In genomic region chr4:53196058-53196771, GRCm38 (mm10) we compare ENCODE assay signal across 8 mouse cellular contexts. TPM values are rescaled to one million over a fixed set of nuclear protein-coding genes. Genes with fewer than 3 reads are reported as not detected.
DNase-seq lines count a peak whose midpoint lies in the region; ATAC-seq and TF ChIP-seq lines count a peak whose summit lies in the region.

No protein-coding gene starts in this region.

- WGBS in forebrain, embryonic 13.5 days: 13% methylated on average over 24 of the region's 24 CpGs
- 12% methylated on average over 24 of the region's 24 CpGs for WGBS in heart, postnatal 0 days
- 19% methylated on average over 24 of the region's 24 CpGs for WGBS in liver, embryonic 14.5 days (ENCODE audit: insufficient replicate concordance)
- WGBS in stomach, embryonic 15.5 days: 14% methylated on average over 24 of the region's 24 CpGs

- H3K4me1 ChIP-seq in E14TG2a.4 (replicated peaks; ENCODE audit: low read depth, low read length): peaks cover 23% of the 10 kb centered on the region
- H3K4me1 ChIP-seq in forebrain, embryonic 13.5 days: peaks cover 12% of the 10 kb centered on the region
- peaks cover 11% of the 10 kb centered on the region; the same call in 1 of the 2 replicates for H3K4me1 ChIP-seq in heart, postnatal 0 days (ENCODE audit: control insufficient read depth, insufficient read depth)
- H3K4me1 ChIP-seq in liver, embryonic 14.5 days (replicated peaks; ENCODE audit: control insufficient read depth in 2 of 2, insufficient read depth in 2 of 2, low read length in 1 of 2): 0 out of 4 replicates have a peak, but pooled peaks cover 0 to 4% of the 10 kb centered on the region in 2 experiments
- no peaks in the 10 kb centered on the region for H3K4me1 ChIP-seq in stomach, embryonic 15.5 days

- H3K4me2 ChIP-seq in forebrain, embryonic 13.5 days: peak overlapping the region; percentile 55
- H3K4me2 ChIP-seq in heart, postnatal 0 days (ENCODE audit: low read depth, low read length): peak overlapping the region; percentile 65
- peak overlapping the region; percentile 60 for H3K4me2 ChIP-seq in liver, embryonic 14.5 days (ENCODE audit: low read depth)
- H3K4me2 ChIP-seq in stomach, embryonic 15.5 days: peak overlapping the region; percentile 52

- 0 out of 2 replicates have a peak, but pooled peaks cover 2% of the 10 kb centered on the region for H3K27me3 ChIP-seq in E14TG2a.4 (ENCODE audit: insufficient read depth, low read length)
- H3K27me3 ChIP-seq in forebrain, embryonic 13.5 days: no peaks in the 10 kb centered on the region
- no peaks in the 10 kb centered on the region for H3K27me3 ChIP-seq in heart, postnatal 0 days (ENCODE audit: control insufficient read depth, insufficient read depth, low read length)
- H3K27me3 ChIP-seq in liver, embryonic 14.5 days (ENCODE audit: control insufficient read depth, insufficient read depth, low read length): no peaks in the 10 kb centered on the region
- H3K27me3 ChIP-seq in stomach, embryonic 15.5 days (replicated peaks): no peaks in the 10 kb centered on the region

- DNase-seq in cerebellum, adult 11 months: peak; percentile 87
- DNase-seq in heart, postnatal 0 days (ENCODE audit: low spot score): peak; percentile 95
- peak; percentile 95 for DNase-seq in kidney, postnatal 36 days
- DNase-seq in liver, embryonic 14.5 days (ENCODE audit: low read depth in 3 of 3, low spot score in 3 of 3): peak; percentile 52 to 54 (median 53)
- peak; percentile 85 for DNase-seq in neural tube, embryonic 10.5 days (ENCODE audit: extremely low spot score, low spot score)

- TF ChIP-seq EP300 in heart, postnatal 0 days (IDR thresholded peaks at IDR 0.05; ENCODE audit: low read depth): no peak
- TF ChIP-seq EP300 in liver, embryonic 14.5 days (IDR thresholded peaks at IDR 0.05; ENCODE audit: low read depth): no peak

- peak overlapping the region; percentile 71 for H3K4me3 ChIP-seq in E14TG2a.4 (replicated peaks; ENCODE audit: low read length)
- peak overlapping the region; percentile 45 for H3K4me3 ChIP-seq in forebrain, embryonic 13.5 days
- H3K4me3 ChIP-seq in heart, postnatal 0 days (ENCODE audit: low read depth, low read length): peak overlapping the region; percentile 52
- H3K4me3 ChIP-seq in liver, embryonic 14.5 days (ENCODE audit: insufficient read depth in 1 of 2, low read depth in 2 of 2, low read length in 2 of 2): peak overlapping the region; percentile 35 to 57
- H3K4me3 ChIP-seq in stomach, embryonic 15.5 days (replicated peaks): peak overlapping the region; percentile 44

- 0 out of 2 replicates have a peak overlapping the region, but pooled peaks have one; percentile 10 for H3K27ac ChIP-seq in forebrain, embryonic 13.5 days
- peak overlapping the region; percentile 62 for H3K27ac ChIP-seq in heart, postnatal 0 days (ENCODE audit: low read depth)
- H3K27ac ChIP-seq in liver, embryonic 14.5 days: no peak overlapping the region
- no peak overlapping the region for H3K27ac ChIP-seq in stomach, embryonic 15.5 days

- no peaks in the 10 kb centered on the region for H3K36me3 ChIP-seq in E14TG2a.4 (ENCODE audit: insufficient read depth, low read length)
- H3K36me3 ChIP-seq in forebrain, embryonic 13.5 days (ENCODE audit: poor library complexity, severe bottlenecking): no peaks in the 10 kb centered on the region
- no peaks in the 10 kb centered on the region for H3K36me3 ChIP-seq in heart, postnatal 0 days (replicated peaks; ENCODE audit: control insufficient read depth, insufficient read depth, low read length)
- no peaks in the 10 kb centered on the region for H3K36me3 ChIP-seq in liver, embryonic 14.5 days (replicated peaks; ENCODE audit: control insufficient read depth, insufficient read depth, low read depth)
- H3K36me3 ChIP-seq in stomach, embryonic 15.5 days: no peaks in the 10 kb centered on the region

- no peaks in the 10 kb centered on the region for H3K9me3 ChIP-seq in E14TG2a.4 (ENCODE audit: low read length)
- H3K9me3 ChIP-seq in forebrain, embryonic 13.5 days (replicated peaks): no peaks in the 10 kb centered on the region
- H3K9me3 ChIP-seq in heart, postnatal 0 days (replicated peaks; ENCODE audit: control insufficient read depth, low read length): no peaks in the 10 kb centered on the region
- no peaks in the 10 kb centered on the region for H3K9me3 ChIP-seq in liver, embryonic 14.5 days (ENCODE audit: control insufficient read depth, low read length)
- no peaks in the 10 kb centered on the region for H3K9me3 ChIP-seq in stomach, embryonic 15.5 days

- peak; percentile 99 for ATAC-seq in forebrain, embryonic 13.5 days
- peak; percentile 98 for ATAC-seq in heart, postnatal 0 days (ENCODE audit: insufficient read depth, low read depth)
- peak; percentile 84 for ATAC-seq in liver, embryonic 14.5 days (ENCODE audit: insufficient read depth)
- ATAC-seq in stomach, embryonic 15.5 days (ENCODE audit: insufficient read depth, low FRiP score, low read depth): peak; percentile 91

- H3K9ac ChIP-seq in forebrain, embryonic 13.5 days: peak overlapping the region; percentile 26
- 0 out of 2 replicates have a peak overlapping the region, but pooled peaks have one; percentile 34 for H3K9ac ChIP-seq in heart, postnatal 0 days (replicated peaks; ENCODE audit: low read depth, low read length)
- H3K9ac ChIP-seq in liver, embryonic 14.5 days (replicated peaks): peak overlapping the region; percentile 9; the same call in 1 of the 2 replicates
- H3K9ac ChIP-seq in stomach, embryonic 15.5 days: no peak overlapping the region

- TF ChIP-seq CTCF in E14TG2a.4 (conservative IDR thresholded peaks at IDR 0.05; ENCODE audit: low read length): no peak
- TF ChIP-seq CTCF in heart, postnatal 0 days (IDR thresholded peaks at IDR 0.05; ENCODE audit: low read depth): no peak
- no peak for TF ChIP-seq CTCF in liver, embryonic 14.5 days (IDR thresholded peaks at IDR 0.05; ENCODE audit: low read depth)

RNA-seq across cellular contexts. Expression of gene Abca1, which starts 36.5 kb away (rescaled TPM):
- polyA plus RNA-seq in forebrain, embryonic 13.5 days (2015; fragmentation: Nextera tagmentation; extraction: Ambion mirVana): 6.1 and 6.7 TPM in 2 replicates
- 18.1 and 18.3 TPM in 2 replicates for total RNA-seq in heart, postnatal 0 days (2014; rRNA removed; ENCODE audit: low replicate concordance)
- 3.1 and 3.7 TPM in 2 replicates for polyA plus RNA-seq in heart, postnatal 0 days (2015; fragmentation: Nextera tagmentation; extraction: Ambion mirVana)
- 5.7 and 7.0 TPM in 2 replicates for polyA plus RNA-seq in liver, embryonic 14.5 days (2012; rRNA removed)
- 12.0 and 13.1 TPM in 2 replicates for polyA plus RNA-seq in liver, embryonic 14.5 days (2014; fragmentation: Nextera tagmentation; extraction: Ambion mirVana)
- 4.8 and 4.9 TPM in 2 replicates for polyA plus RNA-seq in stomach, embryonic 15.5 days (2015; fragmentation: Nextera tagmentation; extraction: Ambion mirVana)

Comparison
In these comparisons a context has a peak if more than half of its experiments do, and no peak if none do; other contexts are left out.
1. H3K27ac ChIP-seq: peak in forebrain, embryonic 13.5 days (single experiment) and heart, postnatal 0 days (single experiment); none in liver, embryonic 14.5 days (single experiment) and stomach, embryonic 15.5 days (single experiment).
2. Peak in every context shown above with its lines, with median percentiles within 50 percentile points of each other: H3K4me3 ChIP-seq, DNase-seq, ATAC-seq and H3K4me2 ChIP-seq.